Mouse (Mus musculus): ENCODE measurements at regions not wholly inside any gene's neighbourhood (a gene's known extent, or its start where the extent isn't known, plus 50 kb on each side); places are given as distances from the start of the nearest gene placed in this dataset.

DNA sequence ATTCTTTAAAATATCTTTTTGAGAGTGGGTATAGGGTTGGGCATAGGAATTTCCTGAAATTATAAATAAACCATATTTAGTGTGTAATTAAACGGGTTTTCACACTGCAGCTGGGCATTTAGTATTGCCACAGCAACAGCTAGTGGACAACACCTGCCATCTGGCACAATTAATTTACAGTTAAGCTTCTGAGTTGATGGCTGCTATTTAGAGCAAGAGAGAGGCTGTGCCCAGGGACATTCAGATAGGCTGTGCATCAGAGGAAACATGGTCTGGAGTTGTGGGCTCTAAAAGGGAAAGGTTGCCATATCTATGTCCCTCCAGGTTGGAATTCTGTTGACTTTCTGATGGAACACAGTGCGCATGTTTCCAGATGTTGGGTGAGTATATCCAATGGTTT is 227.1 kb downstream of the Pth2r start:
- H3K36me3 ChIP-seq (ENCODE audit: control insufficient read depth, insufficient read depth, low read length), result no peaks in the 10 kb centered on the region
- H3K4me3 ChIP-seq (ENCODE audit: low read depth, low read length), result no peak overlapping the region
- no peak overlapping the region for H3K27ac ChIP-seq (ENCODE audit: low read depth, low read length)
- H3K9ac ChIP-seq (ENCODE audit: low read length), result no peak overlapping the region
- ATAC-seq (ENCODE audit: low FRiP score) (no peak), DNase-seq (ENCODE audit: low spot score, missing footprints) (no peak)
- H3K9me3 ChIP-seq (ENCODE audit: control insufficient read depth, low read length), result no peaks in the 10 kb centered on the region
- WGBS, result 90% methylated on average over 2 of the region's 2 CpGs
- no peaks in the 10 kb centered on the region for H3K4me1 ChIP-seq (ENCODE audit: control insufficient read depth, insufficient read depth, low read length)
- no peak overlapping the region for H3K4me2 ChIP-seq
- no peaks in the 10 kb centered on the region for H3K27me3 ChIP-seq (ENCODE audit: control insufficient read depth, insufficient read depth, low read length)

DNA sequence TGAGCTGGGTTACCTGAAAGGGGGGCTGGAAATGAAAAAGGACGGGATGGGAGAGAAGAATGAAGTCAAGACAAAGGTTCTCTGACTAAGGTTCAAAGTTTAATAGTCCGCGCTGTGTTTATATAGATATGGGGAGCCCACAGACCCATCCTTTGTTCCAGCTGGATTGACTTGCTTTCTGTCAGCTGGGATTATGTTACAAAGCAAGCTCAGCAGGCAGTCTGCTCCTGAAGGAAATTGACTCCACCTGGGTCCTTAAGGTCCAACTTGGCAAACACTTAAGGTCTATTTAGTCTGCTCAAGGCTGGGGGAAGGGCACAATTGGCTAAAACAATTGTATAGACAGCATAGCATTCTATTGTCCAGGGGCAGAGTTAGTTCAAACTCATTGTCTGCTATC is 253.8 kb downstream of the Pth2r start:
- no peak overlapping the region for H3K9ac ChIP-seq (ENCODE audit: low read length)
- H3K4me2 ChIP-seq, result no peak overlapping the region
- no peak overlapping the region for H3K4me3 ChIP-seq (ENCODE audit: low read depth, low read length)
- H3K9me3 ChIP-seq (ENCODE audit: control insufficient read depth, low read length), result no peaks in the 10 kb centered on the region
- DNase-seq (ENCODE audit: low spot score, missing footprints), result no peak
- H3K4me1 ChIP-seq (ENCODE audit: control insufficient read depth, insufficient read depth, low read length), result no peaks in the 10 kb centered on the region
- H3K27ac ChIP-seq (ENCODE audit: low read depth, low read length), result no peak overlapping the region
- no peak for ATAC-seq (ENCODE audit: low FRiP score)
- 54% methylated on average over 3 of the region's 3 CpGs for WGBS
- no peaks in the 10 kb centered on the region for H3K27me3 ChIP-seq (ENCODE audit: control insufficient read depth, insufficient read depth, low read length)
- no peaks in the 10 kb centered on the region for H3K36me3 ChIP-seq (ENCODE audit: control insufficient read depth, insufficient read depth, low read length)

DNA sequence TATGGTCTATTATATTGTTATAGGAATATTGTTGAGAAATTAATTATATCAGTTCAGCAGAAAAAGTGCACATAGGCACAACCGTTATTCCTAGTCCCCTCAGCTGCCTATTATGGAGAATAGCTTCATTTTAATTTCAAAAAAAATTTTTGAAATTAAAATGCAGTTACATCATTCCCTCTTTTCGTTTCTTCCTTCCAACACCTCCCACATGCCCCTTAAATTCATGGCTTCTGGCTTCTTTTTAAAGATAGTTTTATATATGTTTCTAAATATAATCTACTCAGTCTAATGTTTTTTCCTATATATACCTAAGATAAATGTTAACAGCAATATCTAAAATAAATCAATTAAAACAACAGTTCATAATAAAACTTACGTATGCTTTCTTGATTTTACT is 256.7 kb downstream of the Pth2r start:
- H3K9ac ChIP-seq (ENCODE audit: low read length), result no peak overlapping the region
- H3K27me3 ChIP-seq (ENCODE audit: control insufficient read depth, insufficient read depth, low read length), result no peaks in the 10 kb centered on the region
- H3K9me3 ChIP-seq (ENCODE audit: control insufficient read depth, low read length), result no peaks in the 10 kb centered on the region
- H3K4me3 ChIP-seq (ENCODE audit: low read depth, low read length), result no peak overlapping the region
- WGBS, result 87% methylated on average over 3 of the region's 3 CpGs
- no peaks in the 10 kb centered on the region for H3K36me3 ChIP-seq (ENCODE audit: control insufficient read depth, insufficient read depth, low read length)
- no peaks in the 10 kb centered on the region for H3K4me1 ChIP-seq (ENCODE audit: control insufficient read depth, insufficient read depth, low read length)
- no peak overlapping the region for H3K27ac ChIP-seq (ENCODE audit: low read depth, low read length)
- DNase-seq (ENCODE audit: low spot score, missing footprints) (no peak), ATAC-seq (ENCODE audit: low FRiP score) (no peak)
- no peak overlapping the region for H3K4me2 ChIP-seq

DNA sequence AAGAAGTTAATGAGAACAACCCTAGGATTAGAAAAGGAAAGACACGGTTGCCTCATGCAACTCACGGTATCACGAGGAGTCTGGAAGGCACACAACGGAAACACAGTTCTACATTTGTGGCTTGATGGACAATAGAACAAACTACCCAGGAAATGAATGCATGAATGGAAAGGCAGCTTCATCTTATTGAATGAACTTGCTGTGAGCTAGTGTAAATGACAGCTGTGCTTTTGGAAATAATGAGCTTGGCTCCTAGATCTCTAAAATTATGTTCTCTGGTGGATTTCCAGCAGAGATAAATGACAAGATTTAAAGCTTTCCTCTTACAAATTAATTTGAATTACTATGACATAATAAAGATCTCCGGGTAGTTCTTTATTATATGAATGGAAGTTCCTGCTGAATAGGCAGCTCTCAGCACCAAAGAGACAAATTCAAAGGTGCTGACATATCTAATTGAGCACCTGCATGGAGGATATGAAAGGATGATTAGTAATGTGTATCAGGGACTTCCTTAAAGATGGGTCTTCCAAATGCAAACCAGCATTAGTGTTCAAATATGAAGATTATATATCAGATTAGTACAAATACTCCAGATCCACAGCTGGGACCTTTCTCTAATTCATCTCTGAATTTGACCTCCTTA is 262.5 kb downstream of the Pth2r start:
- H3K36me3 ChIP-seq (ENCODE audit: control insufficient read depth, insufficient read depth, low read length), result no peaks in the 10 kb centered on the region
- no peak overlapping the region for H3K4me3 ChIP-seq (ENCODE audit: low read depth, low read length)
- DNase-seq (ENCODE audit: low spot score, missing footprints) (no peak), ATAC-seq (ENCODE audit: low FRiP score) (no peak)
- no peak overlapping the region for H3K4me2 ChIP-seq
- no peak overlapping the region for H3K9ac ChIP-seq (ENCODE audit: low read length)
- no peaks in the 10 kb centered on the region for H3K27me3 ChIP-seq (ENCODE audit: control insufficient read depth, insufficient read depth, low read length)
- WGBS, result 71% methylated on average over 5 of the region's 5 CpGs
- no peaks in the 10 kb centered on the region for H3K4me1 ChIP-seq (ENCODE audit: control insufficient read depth, insufficient read depth, low read length)
- H3K27ac ChIP-seq (ENCODE audit: low read depth, low read length), result no peak overlapping the region
- H3K9me3 ChIP-seq (ENCODE audit: control insufficient read depth, low read length), result no peaks in the 10 kb centered on the region

DNA sequence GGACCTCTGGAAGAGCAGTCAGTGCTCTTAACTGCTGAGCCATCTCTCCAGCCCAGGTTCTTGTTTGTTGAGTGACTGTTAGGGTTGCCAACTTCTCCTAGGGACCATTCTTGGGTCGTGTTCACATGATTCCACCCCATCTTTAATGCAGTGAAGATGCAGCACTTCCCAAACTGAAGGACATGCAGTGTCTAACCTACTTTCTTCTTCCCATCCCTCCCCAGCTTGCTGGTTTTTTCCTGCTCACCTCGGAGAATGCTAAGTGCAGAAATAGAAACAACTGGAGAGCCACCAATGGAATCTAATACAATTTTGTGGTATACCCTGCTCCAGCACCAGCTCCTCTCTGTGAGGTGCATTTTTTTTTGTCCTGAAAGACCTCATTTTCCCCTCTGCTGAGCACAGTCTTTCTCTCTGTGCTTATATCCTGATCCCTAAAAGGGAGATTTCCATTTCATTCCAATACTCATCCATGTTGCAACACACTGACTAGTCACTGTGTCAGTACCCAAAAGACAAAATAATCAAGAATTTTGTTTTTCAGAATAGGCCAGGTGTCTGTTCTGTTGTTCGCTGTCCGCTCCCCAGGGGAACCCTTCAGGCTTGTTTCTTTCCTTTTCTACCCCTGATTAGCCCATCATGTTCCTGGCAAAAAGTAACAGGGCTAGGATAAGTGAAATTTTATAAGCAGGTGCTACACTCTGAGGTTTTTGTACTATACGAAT is 263.6 kb downstream of the Pth2r start:
- no peak for ATAC-seq (ENCODE audit: low FRiP score)
- no peak overlapping the region for H3K9ac ChIP-seq (ENCODE audit: low read length)
- 70% methylated on average over 5 of the region's 5 CpGs for WGBS
- no peaks in the 10 kb centered on the region for H3K36me3 ChIP-seq (ENCODE audit: control insufficient read depth, insufficient read depth, low read length)
- H3K4me3 ChIP-seq (ENCODE audit: low read depth, low read length), result no peak overlapping the region
- DNase-seq (ENCODE audit: low spot score, missing footprints), result no peak
- H3K4me1 ChIP-seq (ENCODE audit: control insufficient read depth, insufficient read depth, low read length), result no peaks in the 10 kb centered on the region
- H3K27ac ChIP-seq (ENCODE audit: low read depth, low read length), result no peak overlapping the region
- no peaks in the 10 kb centered on the region for H3K27me3 ChIP-seq (ENCODE audit: control insufficient read depth, insufficient read depth, low read length)
- H3K4me2 ChIP-seq, result no peak overlapping the region
- no peaks in the 10 kb centered on the region for H3K9me3 ChIP-seq (ENCODE audit: control insufficient read depth, low read length)

DNA sequence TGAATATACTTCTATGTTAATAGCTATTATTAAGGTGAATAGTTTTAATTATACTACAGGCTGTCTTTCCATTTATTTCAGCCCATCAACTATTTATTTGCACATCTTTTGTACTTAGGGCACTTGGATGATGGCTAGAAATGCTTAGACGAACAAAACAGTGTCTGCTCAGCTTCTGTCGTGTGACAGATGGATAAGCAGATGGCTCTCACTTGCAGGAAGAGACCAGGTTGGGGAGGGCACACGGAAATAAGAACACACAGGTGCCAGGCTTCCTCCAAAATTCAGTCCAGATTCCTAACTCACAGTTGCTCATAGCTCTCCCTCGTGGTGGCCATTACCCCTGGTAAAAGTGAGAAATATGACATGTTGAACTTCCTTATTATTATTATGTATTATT is 267.0 kb downstream of the Pth2r start:
- Histone ChIP-seq H3K4me2 (no peak overlapping the region), H3K4me1 (ENCODE audit: control insufficient read depth, insufficient read depth, low read length) (no peaks in the 10 kb centered on the region), H3K9me3 (ENCODE audit: control insufficient read depth, low read length) (no peaks in the 10 kb centered on the region), H3K36me3 (ENCODE audit: control insufficient read depth, insufficient read depth, low read length) (no peaks in the 10 kb centered on the region), H3K27me3 (ENCODE audit: control insufficient read depth, insufficient read depth, low read length) (no peaks in the 10 kb centered on the region), H3K4me3 (ENCODE audit: low read depth, low read length) (no peak overlapping the region), H3K27ac (ENCODE audit: low read depth, low read length) (no peak overlapping the region), H3K9ac (ENCODE audit: low read length) (no peak overlapping the region)
- ATAC-seq (ENCODE audit: low FRiP score) (no peak), DNase-seq (ENCODE audit: low spot score, missing footprints) (no peak)
- 80% methylated on average over 4 of the region's 4 CpGs for WGBS

DNA sequence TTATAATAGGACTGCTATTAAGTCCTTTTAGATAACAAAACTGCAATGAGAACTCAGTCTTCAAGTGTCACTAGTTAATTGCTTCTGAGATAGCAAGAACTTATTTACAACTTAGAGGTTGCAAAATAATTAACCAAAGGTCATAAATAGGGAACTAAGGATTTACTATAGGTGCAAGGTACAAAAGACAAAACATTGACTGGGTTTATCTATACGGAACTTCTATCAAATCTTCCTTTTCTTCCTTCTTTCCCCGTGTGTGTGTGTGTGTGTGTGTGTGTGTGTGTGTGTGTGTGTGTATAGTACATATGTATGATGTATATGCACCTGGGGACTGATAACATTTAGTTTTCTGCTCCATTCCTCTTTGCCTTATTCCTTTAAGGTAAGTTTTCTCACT is 305.5 kb downstream of the Pth2r start:
- no peak overlapping the region for H3K9ac ChIP-seq (ENCODE audit: low read length)
- WGBS, result 82% methylated on average over 2 of the region's 2 CpGs
- H3K4me1 ChIP-seq (ENCODE audit: control insufficient read depth, insufficient read depth, low read length), result no peaks in the 10 kb centered on the region
- H3K27ac ChIP-seq (ENCODE audit: low read depth, low read length), result no peak overlapping the region
- H3K4me2 ChIP-seq, result no peak overlapping the region
- H3K9me3 ChIP-seq (ENCODE audit: control insufficient read depth, low read length), result no peaks in the 10 kb centered on the region
- H3K4me3 ChIP-seq (ENCODE audit: low read depth, low read length), result no peak overlapping the region
- ATAC-seq (ENCODE audit: low FRiP score) (no peak), DNase-seq (ENCODE audit: low spot score, missing footprints) (no peak)
- no peaks in the 10 kb centered on the region for H3K27me3 ChIP-seq (ENCODE audit: control insufficient read depth, insufficient read depth, low read length)
- H3K36me3 ChIP-seq (ENCODE audit: control insufficient read depth, insufficient read depth, low read length), result no peaks in the 10 kb centered on the region

DNA sequence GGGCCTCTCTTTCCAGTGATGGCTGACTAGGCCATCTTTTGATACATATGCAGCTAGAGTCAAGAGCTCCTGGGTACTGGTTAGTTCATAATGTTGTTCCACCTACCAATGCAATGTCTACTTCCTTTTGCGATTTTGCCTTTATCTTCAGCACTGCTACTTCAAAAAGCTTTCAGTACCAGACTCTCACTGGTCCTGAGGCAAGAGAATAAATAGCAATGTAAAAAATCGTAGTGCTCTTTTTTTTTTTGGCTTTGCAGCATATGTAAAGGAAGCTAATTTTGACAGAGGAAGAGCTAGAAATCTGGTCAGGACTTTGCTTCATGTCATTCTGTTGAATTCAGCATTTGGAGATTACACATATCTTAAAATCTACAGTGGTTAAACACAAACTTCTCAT is 291.0 kb upstream of the Crygf start:
- H3K4me3 ChIP-seq (ENCODE audit: low read depth, low read length), result no peak overlapping the region
- no peak for ATAC-seq (ENCODE audit: low FRiP score)
- H3K4me2 ChIP-seq, result no peak overlapping the region
- H3K9ac ChIP-seq (ENCODE audit: low read length), result no peak overlapping the region
- no peaks in the 10 kb centered on the region for H3K27me3 ChIP-seq (ENCODE audit: control insufficient read depth, insufficient read depth, low read length)
- no peaks in the 10 kb centered on the region for H3K36me3 ChIP-seq (ENCODE audit: control insufficient read depth, insufficient read depth, low read length)
- DNase-seq (ENCODE audit: low spot score, missing footprints), result no peak
- no peaks in the 10 kb centered on the region for H3K4me1 ChIP-seq (ENCODE audit: control insufficient read depth, insufficient read depth, low read length)
- no peaks in the 10 kb centered on the region for H3K9me3 ChIP-seq (ENCODE audit: control insufficient read depth, low read length)
- 86% methylated on average over 2 of the region's 2 CpGs for WGBS
- no peak overlapping the region for H3K27ac ChIP-seq (ENCODE audit: low read depth, low read length)

DNA sequence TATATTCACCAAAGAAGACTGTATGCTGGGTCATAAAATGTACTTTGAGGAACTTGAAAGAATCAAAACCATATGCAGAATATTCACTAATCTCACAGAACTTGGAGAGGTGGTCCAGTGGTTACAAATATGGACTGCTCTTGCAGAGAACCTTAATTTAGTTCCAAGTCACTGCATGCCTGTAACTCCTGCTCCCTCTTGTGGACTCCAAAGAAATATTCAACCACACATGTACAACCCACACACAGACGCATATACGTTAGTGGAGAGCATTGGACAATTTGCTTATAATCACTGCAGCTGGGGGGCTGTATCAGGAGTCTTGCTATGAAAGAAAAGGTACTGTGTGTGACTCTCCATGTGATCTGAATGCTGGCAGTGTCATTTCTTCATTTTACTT is 271.9 kb upstream of the Crygf start:
- Histone ChIP-seq H3K27ac (ENCODE audit: low read depth, low read length) (no peak overlapping the region), H3K36me3 (ENCODE audit: control insufficient read depth, insufficient read depth, low read length) (no peaks in the 10 kb centered on the region), H3K9ac (ENCODE audit: low read length) (no peak overlapping the region), H3K4me1 (ENCODE audit: control insufficient read depth, insufficient read depth, low read length) (no peaks in the 10 kb centered on the region), H3K4me3 (ENCODE audit: low read depth, low read length) (no peak overlapping the region), H3K4me2 (no peak overlapping the region), H3K27me3 (ENCODE audit: control insufficient read depth, insufficient read depth, low read length) (no peaks in the 10 kb centered on the region), H3K9me3 (ENCODE audit: control insufficient read depth, low read length) (no peaks in the 10 kb centered on the region)
- WGBS, result 84% methylated on average over 2 of the region's 2 CpGs
- ATAC-seq (ENCODE audit: low FRiP score), result no peak
- DNase-seq (ENCODE audit: low spot score, missing footprints), result no peak

All from midbrain, embryonic 11.5 days (tissue).